Mouse (Mus musculus) thymus, adult 2 months (tissue): Measurements from ENCODE around the gene Fbn1.

Experiments
- CTCF ChIP-seq: fragments of 200-500 bp; IDR thresholded peaks from 2 replicates; pipeline ENCODE4 v1.5.1; 2012; ENCODE audit warnings: mild to moderate bottlenecking, control low read depth, low read length, moderate library complexity, borderline replicate concordance; ENCODE audit not compliant: control insufficient read depth, poor library complexity, insufficient read depth; ENCODE audit errors: extremely low read depth
- POLR2A ChIP-seq: fragments of 200-500 bp; IDR thresholded peaks from 2 replicates; pipeline ENCODE4 v1.6.1; 2012; ENCODE audit warnings: mild to moderate bottlenecking, low read length, control low read depth, moderate library complexity; ENCODE audit not compliant: control insufficient read depth, poor library complexity, insufficient read depth; ENCODE audit errors: extremely low read depth

GRCm38 (mm10) chr2:125438381-125438780 is 69.4 kb downstream of the Fbn1 start:
- TF ChIP-seq POLR2A (no peak), CTCF (no peak)
